Mouse (Mus musculus) heart, postnatal 0 days (tissue): ENCODE results near the gene Rgs8. TPM values are rescaled to one million over a fixed set of nuclear protein-coding genes. Genes with fewer than 3 reads are reported as not detected.

ENCODE experiments used
- ATAC-seq: fragments of 200-750 bp; cut with Nextera tagmentation; 2 replicates; pipeline ENCODE4 v1.8.0; 2017; ENCODE audit warnings: low read depth, moderate number of reproducible peaks, moderate library complexity; ENCODE audit not compliant: insufficient read depth
- DNase-seq: peaks from one replicate; pipeline ENCODE4 v3.0.0-alpha.2; 2016; ENCODE audit warnings: low spot score
- H3K27ac ChIP-seq: fragments of 300-500 bp; sonication (generic); 2 replicates; pipeline ENCODE4 v1.5.1; 2014; ENCODE audit warnings: low read depth, mild to moderate bottlenecking
- H3K27me3 ChIP-seq: fragments of 300-500 bp; sonication (generic); 2 replicates; pipeline ENCODE4 v1.6.1; 2014; ENCODE audit warnings: low read length, mixed read lengths; ENCODE audit not compliant: control insufficient read depth, insufficient read depth
- H3K36me3 ChIP-seq: fragments of 300-500 bp; sonication (generic); replicated peaks from 2 replicates; pipeline ENCODE4 v1.6.1; 2014; ENCODE audit warnings: low read length, mixed read lengths; ENCODE audit not compliant: control insufficient read depth, insufficient read depth
- H3K4me1 ChIP-seq: fragments of 300-500 bp; sonication (generic); 2 replicates; pipeline ENCODE4 v1.6.1; 2014; ENCODE audit warnings: antibody characterized with exemption; ENCODE audit not compliant: control insufficient read depth, insufficient read depth
- H3K4me2 ChIP-seq: fragments of 300-500 bp; sonication (generic); 2 replicates; pipeline ENCODE4 v1.6.1; 2014; ENCODE audit warnings: low read depth, mild to moderate bottlenecking, low read length, moderate library complexity
- H3K4me3 ChIP-seq: fragments of 300-500 bp; sonication (generic); 2 replicates; pipeline ENCODE4 v1.5.1; 2014; ENCODE audit warnings: low read depth, low read length
- H3K9ac ChIP-seq: fragments of 300-500 bp; sonication (generic); replicated peaks from 2 replicates; pipeline ENCODE4 v1.6.1; 2014; ENCODE audit warnings: low read depth, low read length, mixed read lengths
- H3K9me3 ChIP-seq: fragments of 300-500 bp; sonication (generic); replicated peaks from 2 replicates; pipeline ENCODE4 v1.6.1; 2016; ENCODE audit warnings: low read length; ENCODE audit not compliant: control insufficient read depth
- CTCF ChIP-seq: IDR thresholded peaks from 2 replicates; pipeline ENCODE4 v1.5.1; 2016; ENCODE audit warnings: antibody characterized with exemption, control low read depth, low read depth
- EP300 ChIP-seq: IDR thresholded peaks from 2 replicates; pipeline ENCODE4 v1.6.1; 2016; ENCODE audit warnings: antibody characterized with exemption, low read depth
- WGBS: fragments of 180-500 bp; shearing (Covaris S2); extraction: QIAGEN DNeasy Blood & Tissue Kit; methylation state at CpG from one replicate; pipeline ENCODE4 v1.1.7; 2014; 5-methylcytosine and 5-hydroxymethylcytosine counted together
- polyA plus RNA-seq: library from polyadenylated mRNA; unstranded; fragments of >200 nt; fragmentation: Nextera tagmentation; extraction: Ambion mirVana; gene quantifications from 2 replicates; pipeline ENCODE4 v1.2.1, GENCODE M21; 2015
- total RNA-seq: library from RNA; depleted of rRNA; stranded (reverse); fragments of >200 nt; gene quantifications from 2 replicates; pipeline ENCODE4 v1.2.3, GENCODE M21; 2014; ENCODE audit warnings: low replicate concordance

The Rgs8 gene
- total and polyA plus RNA-seq, 2 experiments from 2014 or later = 0.03 TPM; not detected in 1

DNA sequence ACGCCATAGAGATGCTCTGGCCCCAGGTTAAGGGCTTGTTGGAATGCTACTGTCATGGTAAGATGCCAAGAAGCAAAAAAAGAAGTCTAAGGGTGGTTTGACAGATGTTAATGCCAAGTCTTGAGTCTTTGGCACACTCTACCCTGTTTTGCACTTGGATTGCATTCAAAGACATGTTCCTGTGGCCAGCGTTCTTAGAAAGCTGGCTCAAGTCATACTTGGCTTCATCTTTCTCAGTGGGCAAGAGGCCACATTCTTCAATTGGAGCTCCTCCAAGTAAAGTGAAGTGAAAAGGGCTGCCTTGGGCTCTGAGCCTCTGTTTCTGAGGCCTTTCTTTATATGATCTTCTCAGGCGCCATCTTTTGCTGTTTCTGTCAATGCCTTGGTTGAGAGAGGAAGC, 17.3 kb upstream of the Rgs8 start:
- no peaks in the 10 kb centered on the region for H3K36me3 ChIP-seq
- H3K4me3 ChIP-seq = no peak overlapping the region
- no peaks in the 10 kb centered on the region for H3K27me3 ChIP-seq
- WGBS = 49% methylated on average over 3 of the region's 3 CpGs
- H3K27ac ChIP-seq = no peak overlapping the region
- H3K4me2 ChIP-seq = no peak overlapping the region
- no peak overlapping the region for H3K9ac ChIP-seq
- no peaks in the 10 kb centered on the region for H3K9me3 ChIP-seq
- TF ChIP-seq EP300 (no peak), CTCF (no peak)
- peaks cover 24% of the 10 kb centered on the region for H3K4me1 ChIP-seq
- peak; percentile 39; the same call in 1 of the 2 replicates for ATAC-seq
- DNase-seq = no peak

DNA sequence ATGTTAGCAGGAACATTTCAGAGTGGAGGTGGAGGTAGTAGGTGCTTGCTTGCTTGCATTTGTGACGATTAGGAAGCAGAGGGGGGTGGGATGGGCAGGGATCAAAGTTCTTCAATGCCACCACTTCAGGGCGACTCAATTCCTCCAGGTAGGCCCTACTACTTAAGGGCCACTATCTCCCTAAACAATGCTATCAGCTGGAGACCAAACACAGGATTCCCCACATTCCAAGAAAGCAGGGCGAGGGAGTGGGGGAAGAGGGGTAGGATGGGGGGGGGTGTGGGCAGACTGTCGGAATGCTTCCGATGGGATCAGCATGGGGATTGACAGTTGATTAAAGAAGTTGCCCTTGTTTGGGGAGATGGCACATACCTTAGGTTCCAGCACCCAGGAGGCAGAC, 16.0 kb upstream of the Rgs8 start:
- H3K36me3 ChIP-seq = no peaks in the 10 kb centered on the region
- H3K9me3 ChIP-seq = no peaks in the 10 kb centered on the region
- 80% methylated on average over 5 of the region's 5 CpGs for WGBS
- ATAC-seq (no peak), DNase-seq (no peak)
- H3K27me3 ChIP-seq = no peaks in the 10 kb centered on the region
- H3K4me1 ChIP-seq = peaks cover 31% of the 10 kb centered on the region
- no peak overlapping the region for H3K9ac ChIP-seq
- TF ChIP-seq CTCF = no peak
- TF ChIP-seq EP300 = no peak
- H3K4me3 ChIP-seq = no peak overlapping the region
- no peak overlapping the region for H3K4me2 ChIP-seq
- H3K27ac ChIP-seq = no peak overlapping the region

DNA sequence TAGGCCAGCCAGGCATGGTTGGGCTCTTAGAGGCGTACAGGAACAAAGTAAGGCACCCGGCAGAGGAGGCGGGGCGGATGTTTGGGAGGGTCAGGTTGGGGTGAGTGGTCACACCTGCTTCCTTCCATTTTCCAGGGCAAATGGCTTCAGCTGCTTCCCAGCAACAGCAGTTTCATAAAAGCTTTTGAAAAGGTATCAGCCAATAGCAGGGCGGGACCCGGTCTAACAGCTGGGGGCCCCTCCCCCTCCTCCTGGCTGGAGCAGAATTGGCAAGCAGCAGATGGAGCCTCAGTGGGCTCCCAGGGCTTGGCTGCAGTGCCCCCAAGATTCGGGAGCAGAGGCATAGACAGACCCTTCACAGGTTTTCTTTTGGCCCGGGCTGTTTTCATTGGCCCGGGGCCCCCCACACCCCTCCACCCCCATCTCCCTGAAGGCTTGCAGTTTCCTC, 11.3 kb upstream of the Rgs8 start:
- peak overlapping the region; percentile 47 for H3K4me2 ChIP-seq
- ATAC-seq (peak; percentile 61), DNase-seq (peak; percentile 31)
- no peaks in the 10 kb centered on the region for H3K36me3 ChIP-seq
- 0 out of 2 replicates have a peak, but pooled peaks cover under 1% of the 10 kb centered on the region for H3K9me3 ChIP-seq
- H3K27me3 ChIP-seq = no peaks in the 10 kb centered on the region
- peak overlapping the region; percentile 47; the same call in 1 of the 2 replicates for H3K27ac ChIP-seq
- H3K9ac ChIP-seq = no peak overlapping the region
- 10% methylated on average over 9 of the region's 9 CpGs for WGBS
- H3K4me1 ChIP-seq = peaks cover 12% of the 10 kb centered on the region
- no peak for TF ChIP-seq EP300
- TF ChIP-seq CTCF = no peak
- H3K4me3 ChIP-seq = no peak overlapping the region

DNA sequence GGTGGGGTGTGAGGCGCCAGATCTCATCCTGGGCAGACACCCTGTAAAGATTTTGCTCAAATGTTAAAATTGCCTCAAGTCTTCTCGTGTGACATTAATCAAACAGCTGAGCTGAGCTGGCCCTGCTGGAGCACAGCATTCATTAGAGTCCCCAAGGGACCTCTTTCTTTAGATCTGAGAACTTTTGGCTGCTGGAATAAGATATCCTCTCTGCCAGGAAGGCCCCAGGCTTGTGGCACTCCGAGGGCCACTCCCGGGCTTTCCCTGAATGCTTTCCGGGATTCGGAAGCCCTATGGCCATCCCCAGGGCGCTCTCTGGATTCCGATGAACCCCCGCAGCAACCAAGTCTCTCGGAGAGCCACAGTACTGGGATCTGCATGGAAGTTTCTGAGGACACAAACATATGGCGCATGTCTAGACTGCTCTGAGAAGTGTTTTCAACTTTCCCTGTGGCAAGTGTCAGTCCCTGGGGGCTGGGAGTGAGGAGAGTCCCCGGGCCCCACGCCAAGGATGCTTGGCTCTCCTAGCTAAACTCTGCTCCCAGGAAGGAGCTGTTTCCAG, 10.8 kb upstream of the Rgs8 start:
- no peak overlapping the region for H3K9ac ChIP-seq
- ATAC-seq = peak; percentile 66
- H3K4me1 ChIP-seq = peaks cover 12% of the 10 kb centered on the region
- H3K4me3 ChIP-seq = 0 out of 2 replicates have a peak overlapping the region, but pooled peaks have one; percentile 11
- 11% methylated on average over 13 of the region's 13 CpGs for WGBS
- H3K27ac ChIP-seq = peak overlapping the region; percentile 47
- TF ChIP-seq EP300 (no peak), CTCF (no peak)
- H3K9me3 ChIP-seq = 0 out of 2 replicates have a peak, but pooled peaks cover 3% of the 10 kb centered on the region
- H3K27me3 ChIP-seq = no peaks in the 10 kb centered on the region
- H3K36me3 ChIP-seq = no peaks in the 10 kb centered on the region
- DNase-seq = peak; percentile 42
- H3K4me2 ChIP-seq = peak overlapping the region; percentile 47

DNA sequence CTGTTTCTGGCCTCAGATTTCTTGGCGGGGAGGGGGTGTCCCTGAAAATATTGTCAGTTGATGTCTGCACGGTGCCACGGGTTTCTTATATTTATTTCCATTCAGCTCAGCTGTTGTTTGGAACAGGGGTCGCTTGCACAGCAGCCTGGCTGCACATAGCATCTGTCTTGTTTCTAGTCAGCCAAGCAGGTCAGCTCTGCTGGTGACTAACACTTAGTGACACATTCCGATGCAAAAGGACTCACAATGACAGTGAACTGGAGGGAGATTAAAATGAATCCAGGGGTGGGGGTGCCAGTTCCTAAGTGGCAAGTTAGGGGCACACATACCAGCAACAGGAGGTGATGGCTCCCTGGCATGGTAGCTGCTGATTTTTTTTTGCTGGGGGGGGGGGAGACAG, 849 bp downstream of the Rgs8 start:
- no peaks in the 10 kb centered on the region for H3K36me3 ChIP-seq
- no peak for DNase-seq
- no peak for TF ChIP-seq CTCF
- no peak for TF ChIP-seq EP300
- H3K9ac ChIP-seq = no peak overlapping the region
- H3K4me1 ChIP-seq = peaks cover 11% of the 10 kb centered on the region
- no peak overlapping the region for H3K27ac ChIP-seq
- H3K4me3 ChIP-seq = no peak overlapping the region
- peak overlapping the region; percentile 59; the same call in 1 of the 2 replicates for H3K4me2 ChIP-seq
- WGBS = 14% methylated on average over 5 of the region's 5 CpGs
- ATAC-seq = no peak
- no peaks in the 10 kb centered on the region for H3K9me3 ChIP-seq
- H3K27me3 ChIP-seq = peaks cover 33% of the 10 kb centered on the region

DNA sequence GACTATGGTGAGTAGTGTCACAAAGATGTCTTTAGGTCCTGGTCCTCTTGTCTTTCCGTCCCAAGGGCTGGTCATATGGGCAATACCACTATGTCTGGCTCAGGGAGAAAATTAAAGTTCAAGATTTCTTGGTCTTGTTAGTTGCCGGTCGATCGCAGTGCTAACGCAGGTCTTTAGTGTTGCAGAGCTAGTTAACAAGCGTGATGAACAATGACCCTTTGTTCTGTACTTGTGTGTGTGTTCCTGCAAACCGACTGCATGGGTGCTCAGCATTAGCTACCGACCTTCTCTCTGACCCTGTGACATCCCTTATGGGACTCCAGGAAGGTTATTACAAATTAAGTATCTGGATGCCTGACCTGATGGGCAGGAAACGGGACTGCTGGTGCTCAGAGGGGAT, 6.8 kb downstream of the Rgs8 start:
- Histone ChIP-seq H3K9me3 (no peaks in the 10 kb centered on the region), H3K27me3 (0 out of 2 replicates have a peak, but pooled peaks cover 12% of the 10 kb centered on the region), H3K4me3 (no peak overlapping the region), H3K9ac (no peak overlapping the region), H3K27ac (no peak overlapping the region), H3K36me3 (no peaks in the 10 kb centered on the region), H3K4me1 (no peaks in the 10 kb centered on the region), H3K4me2 (no peak overlapping the region)
- no peak for TF ChIP-seq EP300
- TF ChIP-seq CTCF = no peak
- no peak for DNase-seq
- WGBS = 70% methylated on average over 9 of the region's 9 CpGs
- ATAC-seq = no peak
